14 mouse cellular contexts compared by ENCODE assay signal in the genomic region with DNA sequence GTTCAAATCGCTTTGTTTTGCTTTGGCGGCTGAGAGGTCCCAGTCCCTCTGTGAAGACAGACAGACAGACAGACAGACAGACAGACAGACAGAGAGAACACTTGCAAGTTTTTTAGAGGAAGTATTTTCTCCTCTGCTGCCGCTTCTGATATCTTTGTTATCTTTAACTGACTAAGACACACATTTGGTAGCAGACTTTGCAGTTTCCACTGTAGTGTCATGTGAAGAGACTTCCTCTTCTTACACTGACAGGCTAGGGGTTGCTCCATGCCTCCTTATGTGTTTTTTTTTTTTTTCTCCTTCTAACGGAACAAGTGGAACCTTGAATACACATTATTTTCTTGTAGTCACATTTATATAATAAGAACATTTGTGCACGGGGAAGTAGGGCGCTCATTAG. TPM values are rescaled to one million over a fixed set of nuclear protein-coding genes. Genes with fewer than 3 reads are reported as not detected.
DNase-seq lines count a peak whose midpoint lies in the region; ATAC-seq and TF ChIP-seq lines count a peak whose summit lies in the region.
"Had no signal": no experiment of that assay in that cellular context is flagged by ENCODE, and none has a peak within 500 bp of the region (broad histone marks: within the 10 kb centered on the region; RNA-seq: fewer than 3 reads in every experiment).

No protein-coding gene starts in this region.

- WGBS in bone marrow, adult 2 months, result 17% methylated on average over 6 of the region's 6 CpGs
- WGBS in intestine, postnatal 0 days, result 72% methylated on average over 6 of the region's 6 CpGs

- peaks cover 83% of the 10 kb centered on the region for H3K36me3 ChIP-seq in intestine, postnatal 0 days (ENCODE audit: control insufficient read depth, insufficient read depth)

- no peak for ATAC-seq in intestine, postnatal 0 days
- ATAC-seq: forebrain, embryonic 14.5 days had no signal

- TF ChIP-seq POLR2A in bone marrow, adult 2 months (IDR thresholded peaks at IDR 0.05; ENCODE audit: borderline replicate concordance, control insufficient read depth, low read depth, low read length), result no peak

- H3K4me2 ChIP-seq in intestine, postnatal 0 days (replicated peaks; ENCODE audit: low read depth), result no peak overlapping the region

- intact Hi-C loops in gastrocnemius, postnatal 14 days (cut with DNase I; ENCODE audit: low total_unique reads), result no loop called here

- no peaks in the 10 kb centered on the region; the same call in 1 of the 2 replicates for H3K4me1 ChIP-seq in bone marrow, adult 2 months (ENCODE audit: control insufficient read depth, insufficient read depth, low read length)
- no peaks in the 10 kb centered on the region; the same call in 1 of the 2 replicates for H3K4me1 ChIP-seq in intestine, postnatal 0 days (replicated peaks; ENCODE audit: control insufficient read depth, insufficient read depth, low read length)
- H3K4me1 ChIP-seq: embryonic facial prominence, embryonic 10.5 days had no signal

- TF ChIP-seq CTCF in layer of hippocampus, adult 2 months (conservative IDR thresholded peaks at IDR 0.05), result no peak
- TF ChIP-seq CTCF in bone marrow, adult 2 months (IDR thresholded peaks at IDR 0.05; ENCODE audit: control insufficient read depth, insufficient read depth, low read length), result no peak
- TF ChIP-seq CTCF in intestine, postnatal 0 days (IDR thresholded peaks at IDR 0.05; ENCODE audit: low read depth), result no peak

- peak overlapping the region; percentile 65 for H3K27ac ChIP-seq in layer of hippocampus, adult 2 months
- peak overlapping the region; percentile 69 for H3K27ac ChIP-seq in bone marrow, adult 2 months (ENCODE audit: control insufficient read depth, insufficient read depth, low read depth, low read length, poor library complexity)
- H3K27ac ChIP-seq in intestine, postnatal 0 days (ENCODE audit: low read depth, low read length), result peak overlapping the region; percentile 91
- H3K27ac ChIP-seq: embryonic facial prominence, embryonic 10.5 days had no signal

- H3K9me3 ChIP-seq in intestine, postnatal 0 days (ENCODE audit: control insufficient read depth), result no peaks in the 10 kb centered on the region
- H3K9me3 ChIP-seq: embryonic facial prominence, embryonic 10.5 days had no signal

- no peak for DNase-seq in layer of hippocampus, adult 2 months (ENCODE audit: low spot score in 2 of 2)
- no peak for DNase-seq in layer of hippocampus, postnatal 14 days (ENCODE audit: low spot score in 2 of 2)
- DNase-seq in naive thymus-derived CD4-positive, alpha-beta T cell, adult 2 months (ENCODE audit: low read depth), result peak; percentile 50
- DNase-seq in gastrocnemius, postnatal 14 days, result no peak
- DNase-seq in urinary bladder, postnatal 4 days (ENCODE audit: low spot score in 2 of 2), result no peak
- no peak for DNase-seq in right cerebral cortex, adult 2 months (ENCODE audit: low spot score in 2 of 2)
- DNase-seq: heart, adult 18-20 months; kidney, adult 9 months; thymus, postnatal 25 days had no signal

- H3K4me3 ChIP-seq in layer of hippocampus, adult 2 months, result no peak overlapping the region
- H3K4me3 ChIP-seq in bone marrow, adult 2 months (replicated peaks; ENCODE audit: control insufficient read depth, low read depth, low read length), result no peak overlapping the region
- no peak overlapping the region for H3K4me3 ChIP-seq in intestine, postnatal 0 days (ENCODE audit: low read depth, low read length)
- H3K4me3 ChIP-seq: embryonic facial prominence, embryonic 10.5 days had no signal

- H3K9ac ChIP-seq in intestine, postnatal 0 days (ENCODE audit: low read depth, low read length), result no peak overlapping the region

- no peaks in the 10 kb centered on the region for H3K27me3 ChIP-seq in intestine, postnatal 0 days (replicated peaks; ENCODE audit: control insufficient read depth, insufficient read depth, low read length)

RNA-seq across cellular contexts. Expression of a gene that starts 31.9 kb away (rescaled TPM):
- total RNA-seq in layer of hippocampus, adult 2 months (2021), result 10 to 100 TPM; 32.9 to 35.2 TPM
- total RNA-seq in layer of hippocampus, postnatal 14 days (2021), result 10 to 100 TPM; 33.2 to 38.0 TPM
- 32.3 and 72.0 TPM in 2 replicates for polyA plus RNA-seq in bone marrow, adult 2 months (2011; ENCODE audit: insufficient read depth, insufficient read length, low replicate concordance, missing spikeins)
- polyA plus RNA-seq in intestine, postnatal 0 days (2015; fragmentation: Nextera tagmentation; extraction: Ambion mirVana), result 28.9 and 33.7 TPM in 2 replicates
- total RNA-seq in gastrocnemius, postnatal 14 days (2021), result 10 to 100 TPM; 32.9 to 43.5 TPM

RNA-seq across cellular contexts. Expression of a gene that starts 47.5 kb away (rescaled TPM):
- total RNA-seq in layer of hippocampus, adult 2 months (2021), result not detected
- not detected for total RNA-seq in layer of hippocampus, postnatal 14 days (2021)
- not detected in 2 replicates for polyA plus RNA-seq in bone marrow, adult 2 months (2011; ENCODE audit: insufficient read depth, insufficient read length, low replicate concordance, missing spikeins)
- 10.6 and 13.9 TPM in 2 replicates for polyA plus RNA-seq in intestine, postnatal 0 days (2015; fragmentation: Nextera tagmentation; extraction: Ambion mirVana)
- not detected for total RNA-seq in gastrocnemius, postnatal 14 days (2021)
- total RNA-seq: heart, adult 18-20 months; left cerebral cortex, adult 18-20 months had no signal
- polyA plus RNA-seq: embryonic facial prominence, embryonic 10.5 days; forebrain, embryonic 14.5 days had no signal

RNA-seq across cellular contexts. Expression of a gene that starts 51.9 kb away (rescaled TPM):
- 1 to 10 TPM; 1.9 to 2.1 TPM for total RNA-seq in layer of hippocampus, adult 2 months (2021)
- 1 to 10 TPM; 3.3 to 3.8 TPM for total RNA-seq in layer of hippocampus, postnatal 14 days (2021)
- polyA plus RNA-seq in bone marrow, adult 2 months (2011; ENCODE audit: insufficient read depth, insufficient read length, low replicate concordance, missing spikeins), result 11.5 and 17.5 TPM in 2 replicates
- polyA plus RNA-seq in intestine, postnatal 0 days (2015; fragmentation: Nextera tagmentation; extraction: Ambion mirVana), result 39.1 and 51.0 TPM in 2 replicates
- 1 to 10 TPM; 6.6 to 8.0 TPM for total RNA-seq in gastrocnemius, postnatal 14 days (2021)
